ENCODE assay signal across 10 mouse cellular contexts in the genomic region with DNA sequence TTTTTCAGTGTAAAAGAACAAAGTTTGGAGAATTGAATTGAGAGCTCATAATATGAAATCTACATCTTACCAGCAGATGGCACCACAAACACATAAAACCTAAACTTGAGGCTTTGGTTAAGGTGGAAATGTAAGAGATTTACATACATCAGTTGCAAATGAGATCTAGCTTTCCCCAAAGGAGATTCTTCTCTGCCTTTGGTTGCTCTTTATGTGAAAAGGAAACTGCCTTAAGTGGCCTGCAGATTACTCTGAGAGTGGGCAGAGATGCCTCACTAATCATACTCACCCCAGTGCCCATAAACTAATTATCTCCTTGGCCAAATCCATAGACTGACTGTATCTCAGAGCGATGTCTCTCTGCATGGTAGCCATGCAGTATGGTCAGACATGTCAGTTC. TPM values are rescaled to one million over a fixed set of nuclear protein-coding genes. Genes with fewer than 3 reads are reported as not detected.
DNase-seq lines count a peak whose midpoint lies in the region; ATAC-seq and TF ChIP-seq lines count a peak whose summit lies in the region.
"Had no signal": no experiment of that assay in that cellular context is flagged by ENCODE, and none has a peak within 500 bp of the region (broad histone marks: within the 10 kb centered on the region; RNA-seq: fewer than 3 reads in every experiment).

No protein-coding gene starts in this region.

- H3K4me1 ChIP-seq in lung, postnatal 0 days (ENCODE audit: insufficient read depth, low read depth, low read length) = no peaks in the 10 kb centered on the region
- peaks cover 6% of the 10 kb centered on the region for H3K4me1 ChIP-seq in midbrain, embryonic 16.5 days (ENCODE audit: control insufficient read depth, insufficient read depth, low read length)
- no peaks in the 10 kb centered on the region for H3K4me1 ChIP-seq in intestine, embryonic 15.5 days (replicated peaks)

- H3K4me2 ChIP-seq in lung, postnatal 0 days (replicated peaks; ENCODE audit: low read depth, low read length) = no peak overlapping the region
- H3K4me2 ChIP-seq in midbrain, embryonic 16.5 days (ENCODE audit: low read length) = no peak overlapping the region
- no peak overlapping the region for H3K4me2 ChIP-seq in intestine, embryonic 15.5 days (replicated peaks)

- TF ChIP-seq CTCF in lung, postnatal 0 days (IDR thresholded peaks at IDR 0.05) = peak; percentile 49

- no peak overlapping the region for H3K27ac ChIP-seq in lung, postnatal 0 days (ENCODE audit: low read length)
- no peak overlapping the region; the same call in 1 of the 2 replicates for H3K27ac ChIP-seq in midbrain, embryonic 16.5 days (ENCODE audit: low read length)
- no peak overlapping the region for H3K27ac ChIP-seq in intestine, embryonic 15.5 days
- H3K27ac ChIP-seq: macrophage had no signal

- no peak for TF ChIP-seq EP300 in lung, postnatal 0 days (IDR thresholded peaks at IDR 0.05)

- H3K4me3 ChIP-seq in lung, postnatal 0 days (ENCODE audit: low read depth, low read length) = no peak overlapping the region
- no peak overlapping the region for H3K4me3 ChIP-seq in midbrain, embryonic 16.5 days (ENCODE audit: low read depth, low read length)
- no peak overlapping the region for H3K4me3 ChIP-seq in intestine, embryonic 15.5 days (replicated peaks)

- no peaks in the 10 kb centered on the region for H3K27me3 ChIP-seq in lung, postnatal 0 days (replicated peaks; ENCODE audit: insufficient read depth, low read length)
- no peaks in the 10 kb centered on the region for H3K27me3 ChIP-seq in midbrain, embryonic 16.5 days (ENCODE audit: control insufficient read depth, insufficient read depth, low read depth, low read length)
- H3K27me3 ChIP-seq in intestine, embryonic 15.5 days (replicated peaks) = no peaks in the 10 kb centered on the region

- H3K9ac ChIP-seq in lung, postnatal 0 days (replicated peaks; ENCODE audit: low read depth) = no peak overlapping the region
- H3K9ac ChIP-seq in midbrain, embryonic 16.5 days (ENCODE audit: low read depth, low read length) = no peak overlapping the region
- H3K9ac ChIP-seq in intestine, embryonic 15.5 days = no peak overlapping the region

- DNase-seq in cerebellum, adult 11 months = peak; percentile 12
- DNase-seq in cerebellum, adult 11-12 months = no peak
- DNase-seq in lung, postnatal 0 days (ENCODE audit: low spot score) = peak; percentile 59
- no peak for DNase-seq in lung, postnatal 4 days
- DNase-seq in embryo, embryonic 11.5 days (ENCODE audit: low read depth, low spot score) = peak; percentile 41
- no peak for DNase-seq in adrenal gland, postnatal 14 days

- no peak for ATAC-seq in lung, postnatal 0 days
- ATAC-seq in midbrain, embryonic 16.5 days = peak; percentile 53; the same call in 1 of the 2 replicates
- no peak for ATAC-seq in intestine, embryonic 15.5 days

- H3K36me3 ChIP-seq in lung, postnatal 0 days (ENCODE audit: insufficient read depth, low read length) = no peaks in the 10 kb centered on the region
- no peaks in the 10 kb centered on the region for H3K36me3 ChIP-seq in midbrain, embryonic 16.5 days (ENCODE audit: control insufficient read depth, insufficient read depth, low read length)
- no peaks in the 10 kb centered on the region for H3K36me3 ChIP-seq in intestine, embryonic 15.5 days

- WGBS in lung, postnatal 0 days = 84% methylated on average over 1 of the region's 1 CpGs
- 61% methylated on average over 1 of the region's 1 CpGs for WGBS in midbrain, embryonic 16.5 days
- WGBS in intestine, embryonic 15.5 days = 93% methylated on average over 1 of the region's 1 CpGs

- no peaks in the 10 kb centered on the region for H3K9me3 ChIP-seq in lung, postnatal 0 days (ENCODE audit: low read length)
- no peaks in the 10 kb centered on the region for H3K9me3 ChIP-seq in midbrain, embryonic 16.5 days (replicated peaks; ENCODE audit: control insufficient read depth, low read length, poor library complexity, severe bottlenecking)
- H3K9me3 ChIP-seq in intestine, embryonic 15.5 days = no peaks in the 10 kb centered on the region

RNA-seq across cellular contexts. Expression of gene Otor, which starts 35.6 kb away (rescaled TPM):
- not detected in 2 replicates for polyA plus RNA-seq in lung, postnatal 0 days (2015; fragmentation: Nextera tagmentation; extraction: Ambion mirVana)
- polyA plus RNA-seq in midbrain, embryonic 16.5 days (2015; fragmentation: Nextera tagmentation; extraction: Ambion mirVana) = 0.98 and 1.8 TPM in 2 replicates
- total RNA-seq in adrenal gland, postnatal 14 days (2021) = not detected in 2 replicates
- 0.18 and 0.85 TPM in 2 replicates for polyA plus RNA-seq in intestine, embryonic 15.5 days (2015; fragmentation: Nextera tagmentation; extraction: Ambion mirVana)
- polyA plus RNA-seq: gonadal fat pad, adult 2 months; macrophage had no signal

RNA-seq across cellular contexts. Expression of gene Snrpb2, which starts 51.0 kb away (rescaled TPM):
- 51.3 and 53.0 TPM in 2 replicates for polyA plus RNA-seq in lung, postnatal 0 days (2015; fragmentation: Nextera tagmentation; extraction: Ambion mirVana)
- 47.5 and 51.3 TPM in 2 replicates for polyA plus RNA-seq in midbrain, embryonic 16.5 days (2015; fragmentation: Nextera tagmentation; extraction: Ambion mirVana)
- 41.9 and 52.5 TPM in 2 replicates for total RNA-seq in adrenal gland, postnatal 14 days (2021)
- 56.1 and 71.5 TPM in 2 replicates for polyA plus RNA-seq in intestine, embryonic 15.5 days (2015; fragmentation: Nextera tagmentation; extraction: Ambion mirVana)

Comparison
In these comparisons a context has a peak if more than half of its experiments do, and no peak if none do; other contexts are left out.
1. DNase-seq: peak in cerebellum, adult 11 months (single experiment), lung, postnatal 0 days (single experiment) and embryo, embryonic 11.5 days (single experiment); none in cerebellum, adult 11-12 months (single experiment), lung, postnatal 4 days (0 of 2) and adrenal gland, postnatal 14 days (single experiment).